Mouse (Mus musculus) olfactory bulb, adult 2 months (tissue): ENCODE measurements around the gene Nfkbia.

Source experiments
- CTCF ChIP-seq: fragments of 200-500 bp; IDR thresholded peaks from 2 replicates; pipeline ENCODE4 v1.5.1; 2012; ENCODE audit warnings: low read depth, mild to moderate bottlenecking, low read length, moderate library complexity; ENCODE audit not compliant: insufficient read depth
- POLR2A ChIP-seq: fragments of 200-500 bp; IDR thresholded peaks from 2 replicates; pipeline ENCODE4 v1.6.1; 2012; ENCODE audit warnings: mild to moderate bottlenecking, low read depth, low read length, moderate library complexity; ENCODE audit not compliant: insufficient read depth

GRCm38 (mm10) chr12:55466088-55466701 lies 26.3 kb downstream of the Nfkbia start:
- no peak for TF ChIP-seq POLR2A
- no peak for TF ChIP-seq CTCF
